Mouse (Mus musculus): ENCODE measurements around the gene Tango2.

The Tango2 gene

DNA sequence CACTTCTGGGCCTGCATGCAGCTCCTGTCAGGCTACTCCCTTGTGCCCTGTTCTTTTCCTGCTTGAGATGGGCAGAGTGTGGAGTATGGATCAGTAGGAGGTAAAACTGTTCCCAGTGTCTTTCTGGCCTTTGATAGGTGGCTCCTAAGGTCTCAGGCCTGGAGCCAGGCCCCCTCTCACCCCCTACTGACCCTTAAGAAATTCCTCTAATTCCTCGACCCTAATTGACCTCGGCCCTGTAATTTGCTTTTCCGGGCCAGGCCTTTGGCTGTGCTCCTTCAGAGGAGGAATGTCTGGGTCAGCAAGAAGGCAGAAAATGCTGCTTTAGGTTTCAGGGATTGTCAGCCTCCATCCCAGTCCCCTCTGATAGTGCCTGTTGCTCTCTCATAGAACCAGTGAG, 35.9 kb upstream of the Tango2 start:
- in situ Hi-C loops (cut with MboI, MseI): no loop called here

DNA sequence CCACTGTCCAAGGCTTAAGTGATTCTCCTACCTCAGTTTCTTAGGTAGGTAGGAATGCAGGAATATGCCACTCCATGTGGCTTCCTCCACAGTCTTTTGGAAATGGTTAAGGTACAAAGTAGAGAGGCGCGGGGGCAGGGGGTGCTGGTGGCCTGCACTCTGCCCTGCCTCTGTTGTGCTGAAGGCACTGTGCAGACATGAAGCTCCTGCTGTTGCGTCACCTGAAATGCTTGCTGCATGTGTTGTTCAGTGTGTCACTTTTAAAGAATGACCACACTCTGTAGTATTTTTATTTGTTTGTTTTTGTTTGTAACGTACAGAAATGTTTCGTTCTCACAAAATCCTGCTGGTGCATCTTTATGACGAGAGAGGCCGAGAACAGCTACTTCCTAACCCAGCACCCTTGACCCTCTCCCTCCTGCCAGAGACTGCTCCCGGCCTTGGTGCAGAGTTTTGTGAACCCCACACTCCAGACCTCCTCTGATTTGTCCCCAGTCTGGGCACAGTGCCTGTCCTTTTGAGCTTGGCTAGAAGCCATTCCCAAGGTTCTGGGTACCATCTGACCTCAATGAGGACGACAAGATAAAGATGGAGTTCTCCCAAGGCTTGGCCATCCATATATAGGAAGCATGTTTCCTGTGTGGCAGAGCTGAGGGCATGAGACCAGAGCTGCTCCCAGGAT, 35.3 kb upstream of the Tango2 start:
- in situ Hi-C loops (cut with MboI, MseI): no loop called here

DNA sequence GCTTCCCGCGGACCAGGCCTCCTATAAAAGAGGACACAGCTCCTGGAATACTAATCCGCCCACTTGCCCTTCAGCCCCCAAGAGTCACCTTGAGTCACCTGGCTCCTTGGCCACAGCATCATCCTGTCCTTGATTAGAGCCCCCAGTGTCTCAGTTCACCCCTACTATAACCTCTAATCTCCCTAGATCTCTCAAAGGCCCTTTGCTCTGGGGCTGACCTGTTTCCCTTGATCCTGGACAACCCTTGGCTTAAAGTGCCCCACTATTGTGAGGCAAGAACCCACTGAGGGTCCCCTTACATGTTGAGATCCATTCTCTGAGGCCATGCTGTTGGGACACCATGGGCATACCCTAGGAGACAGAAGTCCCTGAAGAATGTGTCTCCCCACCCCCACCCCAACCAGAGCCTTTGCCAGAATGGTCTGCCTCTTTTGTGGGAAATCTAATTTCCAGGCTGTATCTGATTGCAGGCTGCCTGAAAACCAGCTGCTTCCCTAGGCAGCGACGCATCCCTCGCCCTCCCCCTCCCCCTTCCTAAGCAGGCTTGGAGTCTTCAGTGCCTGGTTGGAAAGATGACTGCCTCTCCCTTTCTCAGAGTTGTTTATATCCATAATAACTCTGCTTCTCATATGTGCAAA, 33.8 kb upstream of the Tango2 start:
- in situ Hi-C loops (cut with MboI, MseI): no loop called here

DNA sequence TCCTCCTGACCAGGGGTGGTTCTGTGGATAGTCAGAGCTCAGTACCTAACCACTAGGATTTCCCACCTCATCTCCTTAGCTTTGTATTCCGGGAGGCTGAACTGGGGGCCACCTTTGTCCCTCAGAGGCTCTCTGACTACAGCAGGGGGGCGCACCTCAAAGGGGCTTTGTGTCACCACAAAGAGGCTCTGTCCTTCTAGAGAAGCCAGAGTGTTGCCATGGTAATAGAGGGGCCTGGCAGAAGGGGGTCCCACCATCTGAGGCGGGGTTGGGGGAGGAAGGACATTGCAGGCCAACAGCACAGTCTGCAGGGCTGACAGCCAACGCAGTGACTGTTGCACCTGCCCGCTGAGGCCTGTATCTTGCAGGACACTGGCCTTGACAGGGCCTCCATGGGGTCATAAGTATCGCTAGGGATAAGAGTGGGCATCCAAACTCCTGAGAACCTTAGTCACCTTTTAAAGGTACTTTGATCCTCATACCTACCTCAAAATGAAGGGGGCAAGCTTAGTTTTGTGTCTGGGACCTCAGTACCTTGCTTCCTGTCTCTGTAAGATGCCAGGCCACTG, 32.7 kb upstream of the Tango2 start:
- in situ Hi-C loops (cut with MboI, MseI): no loop called here

DNA sequence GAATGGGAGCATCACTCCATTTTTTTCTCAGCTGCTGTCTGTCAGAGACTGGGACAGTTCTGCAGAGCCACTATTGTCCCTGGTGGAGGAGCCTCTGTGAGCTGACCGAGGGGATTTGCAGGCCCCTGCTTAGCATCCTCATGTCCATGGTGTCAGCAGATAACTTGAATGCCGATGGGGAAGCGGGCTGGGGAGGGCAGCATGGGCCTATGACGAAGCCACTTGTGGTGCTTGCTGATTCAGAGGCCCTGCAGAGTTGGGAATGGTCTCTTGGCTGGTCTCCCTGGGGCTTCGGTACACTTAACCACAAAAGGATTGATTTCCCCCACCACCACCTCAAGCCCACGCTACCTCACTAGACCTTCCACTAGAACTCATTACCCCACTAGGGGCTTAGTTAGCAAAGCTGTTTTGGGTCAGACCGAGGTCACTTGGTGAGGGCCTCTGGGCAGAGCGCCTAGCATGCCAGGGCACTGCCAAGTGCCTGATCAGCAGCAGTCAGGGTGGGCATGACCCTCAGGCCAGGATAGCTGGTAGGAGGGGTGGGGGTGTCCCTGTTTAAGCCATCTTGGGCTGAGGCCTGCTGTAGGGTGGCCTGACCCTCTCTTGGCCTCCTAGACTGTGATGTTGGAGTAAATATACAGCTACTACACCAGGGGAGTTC, 31.6 kb upstream of the Tango2 start:
- in situ Hi-C loops (cut with MboI, MseI): loop anchor here (10.0 kb wide), 1 partner anchor 85 kb away; no protein-coding TSS in a partner anchor

DNA sequence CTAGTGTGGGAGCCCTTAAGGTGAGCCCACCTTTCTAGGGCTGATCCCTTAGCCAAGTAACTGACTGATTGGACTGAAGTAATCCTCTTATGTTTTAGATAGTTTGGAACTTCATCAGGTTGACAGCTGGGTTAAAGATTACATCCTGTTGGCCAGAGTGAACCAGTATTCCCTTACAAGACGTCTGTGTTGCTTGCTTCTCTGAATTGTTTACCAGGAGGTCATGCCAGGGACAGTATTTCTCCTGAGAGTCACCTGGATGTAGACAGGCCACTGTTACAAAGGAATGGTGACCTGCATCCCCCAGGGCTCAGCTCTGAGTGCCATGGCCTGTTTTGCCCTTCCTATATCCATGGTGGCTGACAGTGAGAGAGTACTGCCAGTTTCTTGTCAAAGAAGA, 30.6 kb upstream of the Tango2 start:
- in situ Hi-C loops (cut with MboI, MseI): loop anchor here (10.0 kb wide), 1 partner anchor 84 kb away; no protein-coding TSS in a partner anchor

DNA sequence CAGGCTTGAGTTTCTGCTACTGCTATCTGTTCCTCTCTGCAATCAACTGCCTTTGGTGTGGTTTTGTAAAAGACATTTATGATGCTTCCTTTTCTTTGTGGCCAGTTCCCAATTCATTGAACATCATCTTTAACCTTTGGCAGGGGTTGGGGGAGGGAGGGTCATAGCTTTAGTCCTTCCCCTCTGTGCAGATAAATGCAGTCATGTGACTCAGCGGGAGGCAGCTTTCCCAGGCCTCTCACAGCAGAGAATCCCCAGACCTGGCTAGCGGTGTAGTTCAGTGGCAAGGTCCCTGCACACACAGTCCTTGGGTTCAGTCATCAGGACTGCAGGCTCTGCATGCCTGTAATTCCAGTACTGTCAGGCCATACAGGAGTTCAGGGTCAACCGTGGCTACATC, 29.3 kb upstream of the Tango2 start:
- in situ Hi-C loops (cut with MboI, MseI): loop anchor here (10.0 kb wide), 1 partner anchor 82 kb away; no protein-coding TSS in a partner anchor

DNA sequence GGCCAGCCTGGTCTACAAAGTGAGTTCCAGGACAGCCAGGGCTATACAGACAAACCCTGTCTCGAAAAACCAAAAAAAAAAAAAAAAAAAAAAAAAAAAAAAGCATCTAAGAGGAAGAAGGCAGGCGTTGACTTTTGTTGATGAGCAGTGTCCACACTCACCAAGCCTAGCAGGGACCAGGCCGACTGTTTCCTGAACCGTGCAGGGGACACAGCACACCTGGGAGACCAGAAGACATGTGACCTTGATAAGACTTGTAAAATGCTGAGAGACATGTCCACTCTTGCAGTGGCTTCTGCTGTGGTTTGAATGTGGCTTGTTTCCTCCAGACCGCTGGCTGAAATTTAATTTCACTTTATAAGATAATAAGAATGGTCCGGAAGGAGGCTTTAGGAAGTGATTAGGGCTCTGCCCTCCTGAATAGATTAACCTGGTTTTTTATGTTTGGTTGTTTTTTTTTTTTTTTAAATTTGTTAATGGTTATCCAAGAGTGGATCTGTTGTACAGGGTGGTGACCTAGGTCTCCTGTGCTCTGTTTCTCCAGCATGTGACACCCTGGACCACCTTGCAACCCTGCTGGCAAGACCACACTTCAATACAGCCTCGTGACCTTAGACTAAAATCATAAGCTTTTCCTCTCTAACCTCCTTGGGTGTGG, 28.5 kb upstream of the Tango2 start:
- in situ Hi-C loops (cut with MboI, MseI): loop anchor here (10.0 kb wide), 1 partner anchor 82 kb away; no protein-coding TSS in a partner anchor

DNA sequence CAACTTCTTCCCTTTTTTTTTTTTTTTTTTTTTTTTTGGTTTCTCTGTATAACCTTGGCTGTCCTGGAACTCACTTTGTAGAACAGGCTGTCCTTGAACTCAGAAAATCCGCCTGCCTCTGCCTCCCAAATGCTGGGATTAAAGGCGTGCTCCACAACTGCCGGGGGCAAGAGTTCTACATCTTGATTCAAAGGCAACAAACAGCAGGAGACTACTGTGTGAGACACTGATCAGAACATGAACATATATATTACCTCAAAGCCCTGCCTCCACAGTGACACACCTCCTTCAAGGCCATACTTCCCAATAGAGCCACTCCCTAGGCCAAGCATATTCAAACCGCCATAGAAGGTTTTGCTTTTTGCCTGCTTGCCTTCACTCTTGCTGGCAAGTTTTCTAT, 25.7 kb upstream of the Tango2 start:
- in situ Hi-C loops (cut with MboI, MseI): loop anchor here (10.0 kb wide), 1 partner anchor 79 kb away; no protein-coding TSS in a partner anchor

DNA sequence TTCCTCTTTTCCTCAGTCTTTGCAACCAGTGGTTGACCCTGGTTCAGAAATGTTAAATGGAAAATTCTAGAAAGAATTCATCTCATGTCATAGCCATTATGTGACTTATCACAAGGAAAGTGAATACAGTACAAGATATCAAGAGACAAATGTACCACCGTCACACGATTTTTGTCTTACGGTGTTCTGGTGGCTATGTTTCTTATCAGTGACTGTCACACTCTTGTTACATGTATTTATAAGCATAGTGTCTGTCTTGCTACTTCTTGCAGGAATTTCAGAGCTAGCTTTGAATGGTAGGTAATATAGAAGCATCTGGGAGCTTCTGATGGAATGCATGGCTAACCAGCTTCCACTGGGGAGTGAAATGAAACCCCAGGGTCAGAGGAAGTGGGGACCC, 22.3 kb upstream of the Tango2 start:
- in situ Hi-C loops (cut with MboI, MseI): loop anchor here (10.0 kb wide), 1 partner anchor 75 kb away; no protein-coding TSS in a partner anchor

DNA sequence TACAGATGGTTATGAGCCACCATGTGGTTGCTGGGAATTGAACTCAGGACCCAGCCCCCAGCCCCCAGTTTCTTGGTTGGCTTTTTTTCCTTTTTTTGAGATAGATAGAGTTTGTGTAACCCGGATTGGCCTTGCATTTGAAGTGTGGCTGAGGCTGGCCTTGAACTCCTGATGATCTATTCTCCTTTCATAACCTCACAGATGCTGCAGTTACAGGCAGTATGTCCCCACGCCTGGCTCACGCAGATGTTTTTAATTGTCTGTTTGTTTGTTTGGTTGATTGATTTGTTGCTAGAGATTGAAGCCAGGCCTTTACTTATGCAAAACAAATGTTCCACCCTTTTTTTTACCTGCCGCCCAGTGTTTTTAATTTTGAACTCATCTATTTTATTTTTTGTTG, 18.9 kb upstream of the Tango2 start:
- in situ Hi-C loops (cut with MboI, MseI): loop anchor here (5.0 kb wide), 1 partner anchor 50 kb away; no protein-coding TSS in a partner anchor

DNA sequence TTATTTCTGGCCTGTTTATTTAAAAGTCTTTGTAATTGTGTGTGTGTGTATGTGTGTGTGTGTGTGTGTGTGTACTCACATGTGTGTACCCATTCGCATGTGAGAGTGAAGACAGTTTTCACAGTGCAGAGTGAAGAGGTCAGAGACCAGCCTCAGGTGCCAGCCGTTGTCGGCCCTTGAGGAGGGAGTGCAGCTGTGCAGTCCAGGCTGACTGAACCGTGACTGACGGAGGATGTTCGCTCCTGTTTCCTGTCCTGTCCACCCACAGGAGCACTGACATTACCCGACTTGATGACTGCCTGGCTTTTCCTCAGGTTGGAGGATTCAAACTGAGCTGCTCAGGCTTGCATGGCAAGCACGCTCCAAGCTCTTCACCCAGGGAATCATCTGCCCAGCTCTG, 15.0 kb upstream of the Tango2 start:
- in situ Hi-C loops (cut with MboI, MseI): no loop called here

DNA sequence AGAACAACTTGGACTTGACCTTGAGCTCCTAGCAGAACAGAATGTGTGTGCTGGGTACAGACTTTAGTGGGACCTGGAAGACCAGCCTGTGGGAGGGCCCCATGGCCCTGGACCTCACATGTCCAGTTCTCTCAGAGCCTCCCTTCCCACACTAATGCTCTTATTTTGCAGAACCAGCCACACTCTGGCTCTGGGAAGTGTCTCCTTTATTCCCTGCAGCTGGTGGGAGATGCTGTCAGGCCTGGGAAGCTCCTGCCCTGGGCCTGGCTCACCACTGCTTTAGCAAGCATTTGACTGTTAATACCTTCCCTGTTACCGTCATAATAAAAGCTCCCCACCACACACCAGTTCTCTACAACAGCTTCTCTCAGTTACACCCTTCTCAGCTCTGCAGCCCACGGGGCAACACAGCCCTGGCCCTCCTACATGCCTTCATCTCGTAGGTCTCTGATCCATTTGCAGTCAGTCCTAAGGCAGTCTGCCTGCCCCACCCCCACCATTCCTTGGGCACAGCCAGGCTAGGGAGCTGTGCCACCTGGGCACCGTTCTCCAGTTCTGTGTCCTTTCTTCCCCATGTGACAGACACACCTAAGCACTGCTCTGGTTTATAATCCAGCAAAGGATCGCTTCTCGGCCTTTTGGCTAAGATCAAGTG, 12.4 kb upstream of the Tango2 start:
- in situ Hi-C loops (cut with MboI, MseI): no loop called here

DNA sequence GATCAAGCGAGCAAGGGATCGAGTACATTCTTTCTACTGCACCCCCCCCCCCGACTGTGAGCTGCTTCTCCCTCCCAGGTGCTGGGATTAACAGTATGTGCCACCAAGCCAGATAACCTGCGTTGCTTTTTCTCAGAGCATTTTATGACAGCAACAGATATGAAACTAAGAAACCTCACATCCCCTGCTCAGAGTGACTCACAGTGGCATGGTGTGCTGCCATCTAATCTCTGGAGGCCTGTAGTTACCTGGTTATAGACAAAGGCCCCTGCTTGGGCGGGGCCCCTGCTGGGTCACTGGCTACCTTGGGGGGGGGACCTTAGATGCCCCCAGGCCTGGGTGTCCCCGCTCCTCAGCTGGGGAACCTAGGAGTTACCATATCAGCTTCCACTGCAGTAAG, 10.1 kb upstream of the Tango2 start:
- in situ Hi-C loops (cut with MboI, MseI): no loop called here

DNA sequence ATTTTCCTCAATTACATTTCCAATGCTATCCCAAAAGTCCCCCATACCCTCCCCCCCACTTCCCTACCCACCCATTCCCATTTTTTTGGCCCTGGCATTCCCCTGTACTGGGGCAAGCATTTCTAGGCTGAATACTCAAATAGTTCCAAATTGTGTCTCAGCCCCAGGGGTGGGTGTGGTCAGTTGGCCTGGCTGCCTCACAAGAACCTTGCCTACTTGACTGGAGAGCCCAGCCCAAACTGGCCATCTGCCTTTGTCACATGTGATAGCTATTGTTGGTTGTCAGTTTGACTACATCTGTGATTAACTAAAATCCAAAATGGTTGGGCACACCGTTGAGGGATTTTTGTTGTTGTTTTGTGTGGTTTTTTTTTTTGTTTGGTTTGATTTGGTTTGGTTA, 9.1 kb upstream of the Tango2 start:
- in situ Hi-C loops (cut with MboI, MseI): no loop called here

DNA sequence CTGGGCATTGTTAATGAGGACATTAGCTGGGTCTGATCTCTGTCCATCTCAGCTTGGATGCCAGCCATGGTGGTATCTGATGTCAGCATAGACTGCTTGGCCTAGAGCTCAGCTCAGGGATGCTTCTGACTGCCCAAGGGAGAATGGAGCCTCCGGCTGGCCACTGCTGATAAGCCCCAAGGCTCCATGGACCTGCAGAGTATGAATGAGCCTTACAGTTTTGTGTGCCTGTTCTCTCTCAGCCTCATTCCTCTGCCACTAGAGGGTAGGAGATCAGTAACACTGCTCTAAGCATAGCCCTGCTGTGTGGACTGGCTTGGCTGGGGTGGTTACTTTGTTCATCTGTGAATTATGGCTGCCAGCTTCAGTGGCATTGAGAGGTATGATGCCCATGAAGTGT, 5.2 kb upstream of the Tango2 start:
- in situ Hi-C loops (cut with MboI, MseI): no loop called here

DNA sequence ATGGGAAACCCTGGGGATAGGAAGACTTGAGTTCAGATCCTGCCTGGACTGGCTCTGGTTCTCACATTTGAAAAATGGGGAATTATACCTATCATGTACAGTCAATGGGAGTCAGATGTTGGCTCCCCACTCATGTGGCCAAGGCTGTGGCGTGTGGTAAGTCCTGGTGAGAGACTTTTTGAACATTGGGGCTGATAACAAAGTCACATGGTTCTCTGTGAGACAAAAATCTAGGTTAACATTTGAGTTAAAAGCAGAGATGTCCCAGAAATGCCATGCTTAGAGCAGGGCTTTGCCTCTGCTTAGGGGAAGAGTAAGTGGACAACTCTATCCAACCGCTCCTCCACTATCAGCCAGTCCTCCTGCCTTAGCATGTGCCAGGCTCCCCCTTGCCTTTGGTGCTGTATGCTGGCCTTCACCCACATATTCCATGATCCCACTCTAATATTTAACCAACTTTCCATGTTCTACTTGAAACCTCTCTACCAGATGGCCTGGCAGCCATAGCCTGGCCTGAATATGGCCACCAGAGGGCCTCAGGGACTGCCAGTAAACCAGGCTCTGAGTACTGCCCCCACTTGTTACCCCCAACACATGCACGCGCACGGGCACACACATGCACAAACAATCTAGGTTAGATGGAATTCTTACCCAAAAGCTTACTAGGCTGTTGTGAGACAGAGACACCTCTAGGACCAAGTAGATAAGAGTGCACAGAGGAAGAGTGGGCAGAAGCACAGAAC, 3.6 kb upstream of the Tango2 start:
- in situ Hi-C loops (cut with MboI, MseI): no loop called here

DNA sequence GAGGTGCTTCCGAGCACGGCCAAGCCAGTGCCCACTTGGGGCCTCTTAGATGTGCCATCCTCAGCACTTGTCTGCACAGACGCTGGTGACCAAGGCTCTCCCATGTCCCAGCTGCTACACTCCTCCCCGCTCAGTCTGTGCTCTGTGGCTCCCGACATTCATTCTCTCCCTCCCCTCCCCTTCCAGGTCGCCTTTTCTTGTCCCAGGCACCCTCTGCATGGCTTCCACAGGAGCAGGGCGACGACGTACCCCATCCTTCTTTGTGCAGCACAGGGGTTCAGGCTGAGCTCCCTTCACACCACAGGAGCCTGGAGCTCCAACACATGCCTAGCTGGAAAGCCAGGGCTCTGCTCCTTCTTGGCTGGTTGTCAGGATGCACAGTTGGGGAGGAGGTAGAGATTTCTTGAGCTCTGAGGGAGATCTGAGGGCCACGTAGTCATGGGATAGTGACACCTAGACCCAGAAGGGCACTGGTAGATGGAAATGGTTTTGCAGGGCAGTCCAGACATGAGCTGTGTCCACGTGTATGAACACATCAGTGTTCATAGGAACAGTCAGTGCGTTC, 1.9 kb upstream of the Tango2 start:
- in situ Hi-C loops (cut with MboI, MseI): loop anchor here (5.0 kb wide), 1 partner anchor 62 kb away; no protein-coding TSS in a partner anchor

DNA sequence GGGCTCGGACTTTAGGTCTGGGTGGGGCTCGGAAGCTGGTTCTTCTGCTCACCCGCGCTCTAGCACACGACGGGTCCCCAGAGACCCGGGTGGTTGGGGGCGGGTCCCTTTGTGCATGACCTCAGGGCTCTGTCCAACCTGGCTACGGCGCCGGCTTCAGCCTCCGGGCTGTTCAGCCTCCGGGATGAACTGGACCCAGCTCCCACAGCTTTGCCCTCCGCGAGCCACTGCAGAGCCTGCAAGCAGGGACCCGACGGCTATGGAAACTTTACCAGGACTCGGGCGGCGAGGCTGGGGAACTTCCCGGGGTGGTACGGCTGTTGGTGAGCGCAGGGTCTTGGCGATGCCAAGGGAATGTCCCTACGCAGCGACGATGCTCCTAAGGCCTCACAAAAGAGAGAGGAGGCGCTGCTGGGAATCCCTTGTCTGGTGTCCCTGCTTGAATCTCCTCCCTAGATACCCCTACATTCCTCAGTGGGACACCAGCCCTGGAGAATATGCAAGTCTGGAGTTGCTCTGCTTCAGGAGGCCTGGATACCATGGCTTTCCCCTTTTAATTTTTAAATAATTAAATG, 785 bp upstream of the Tango2 start:
- in situ Hi-C loops (cut with MboI, MseI): loop anchor here (5.0 kb wide), 1 partner anchor 64 kb away; no protein-coding TSS in a partner anchor

DNA sequence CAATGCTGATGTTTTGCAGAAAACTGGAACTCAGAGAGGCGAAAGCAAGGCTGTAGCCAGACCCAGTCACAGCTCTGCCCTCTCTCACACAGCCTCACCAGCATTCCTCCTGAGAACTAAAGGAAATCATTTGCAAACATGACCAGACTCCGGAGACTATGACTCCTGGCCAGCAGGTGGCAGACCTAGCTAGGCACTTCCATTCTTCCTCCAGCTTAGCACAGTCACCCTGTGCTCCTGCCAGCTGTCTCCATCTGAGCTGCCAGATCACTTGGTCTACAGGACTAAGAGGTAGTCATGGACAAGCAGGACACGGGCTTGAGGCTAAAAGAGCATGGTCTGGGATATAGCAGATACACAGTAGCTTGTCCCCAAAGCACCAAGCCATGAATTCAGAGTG, 2.7 kb downstream of the Tango2 start:
- in situ Hi-C loops (cut with MboI, MseI): loop anchor here (5.0 kb wide), 1 partner anchor 67 kb away; no protein-coding TSS in a partner anchor
